Mouse (Mus musculus) T-helper 17 cell (primary cell): Measurements from ENCODE around the gene Dab1.

Experiments
- in situ Hi-C, 2 experiments: fragments of 300-600 bp; cut with MboI, MseI; formaldehyde crosslinking; loops; 1 replicate in 1 of 2; 2 replicates in 1 of 2; pipeline ENCODE4 v1.15.1; 2025; ENCODE audit warnings: high pct_unique_total_duplicates in 2 of 2

The Dab1 gene

GRCm38 (mm10) chr4:104570523-104570922, 951.4 kb downstream of the Dab1 start:
- in situ Hi-C loops: no loop called here

GRCm38 (mm10) chr4:104572440-104572839, 953.3 kb downstream of the Dab1 start:
- in situ Hi-C loops: no loop called here

DNA sequence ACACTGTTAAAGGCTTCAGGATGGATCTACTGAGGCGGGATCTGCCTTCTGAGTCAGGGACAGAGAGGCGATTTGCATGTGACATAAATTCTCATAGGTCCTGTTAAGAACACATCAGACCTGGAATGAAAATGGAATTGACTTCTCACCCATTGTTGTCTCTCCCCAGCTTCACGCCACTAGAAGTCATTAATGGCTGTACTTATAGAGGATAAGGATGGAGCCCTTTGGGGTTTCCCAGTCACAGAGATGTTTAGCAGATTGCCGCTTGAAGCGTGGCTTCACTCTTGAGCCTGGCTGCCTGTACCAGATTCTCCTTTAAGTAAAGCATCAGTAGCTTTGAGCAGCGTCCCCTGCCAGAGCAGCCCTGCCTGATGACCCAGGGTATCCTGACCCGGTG, 954.3 kb downstream of the Dab1 start:
- in situ Hi-C loops: no loop called here

DNA sequence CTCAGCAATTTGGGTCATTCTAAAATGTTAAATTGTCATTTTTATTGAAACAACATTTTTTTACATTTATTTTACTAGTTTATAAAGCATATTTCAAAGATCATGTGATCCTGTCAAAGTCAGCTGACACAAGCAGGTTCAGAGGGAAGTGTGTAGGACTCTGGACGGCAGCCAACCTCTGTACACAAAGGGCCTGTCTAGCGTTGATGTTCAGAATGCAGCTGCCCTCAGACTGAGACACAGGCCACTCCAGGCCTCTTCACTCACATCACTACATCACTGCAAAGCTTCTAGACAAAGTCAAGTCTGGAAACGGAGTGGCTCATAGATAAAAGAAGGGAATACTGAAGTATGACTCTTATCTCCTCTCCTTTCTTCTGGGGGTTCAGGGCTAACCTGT, 959.2 kb downstream of the Dab1 start:
- in situ Hi-C loops: no loop called here

- in situ Hi-C loops: no loop called here
Observed at GRCm38 (mm10) chr4:104579946-104580544, 960.9 kb downstream of the Dab1 start.

- in situ Hi-C loops: no loop called here
Observed at GRCm38 (mm10) chr4:104582726-104583125, 963.6 kb downstream of the Dab1 start.

DNA sequence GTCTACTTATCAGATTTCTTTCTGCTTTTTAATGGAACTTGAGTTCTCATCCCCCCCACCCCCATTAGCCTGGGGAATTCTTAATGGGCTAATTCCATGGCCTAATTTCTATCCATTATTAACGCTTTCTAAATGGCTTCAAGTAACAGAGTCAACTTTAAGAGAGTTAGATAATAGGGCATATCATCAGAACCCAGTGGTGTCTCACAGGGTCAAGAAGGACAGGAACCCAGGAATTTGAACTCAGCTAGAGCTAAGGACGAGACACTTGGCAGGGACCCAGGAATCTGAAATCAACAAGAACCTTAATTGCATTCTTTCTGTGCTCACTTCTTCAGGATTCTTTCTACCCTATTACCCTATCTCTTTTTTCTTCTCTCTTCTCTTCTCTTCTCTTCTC, 968.7 kb downstream of the Dab1 start:
- in situ Hi-C loops: no loop called here

- in situ Hi-C loops: no loop called here
Observed at GRCm38 (mm10) chr4:104596936-104597335, 977.8 kb downstream of the Dab1 start.

DNA sequence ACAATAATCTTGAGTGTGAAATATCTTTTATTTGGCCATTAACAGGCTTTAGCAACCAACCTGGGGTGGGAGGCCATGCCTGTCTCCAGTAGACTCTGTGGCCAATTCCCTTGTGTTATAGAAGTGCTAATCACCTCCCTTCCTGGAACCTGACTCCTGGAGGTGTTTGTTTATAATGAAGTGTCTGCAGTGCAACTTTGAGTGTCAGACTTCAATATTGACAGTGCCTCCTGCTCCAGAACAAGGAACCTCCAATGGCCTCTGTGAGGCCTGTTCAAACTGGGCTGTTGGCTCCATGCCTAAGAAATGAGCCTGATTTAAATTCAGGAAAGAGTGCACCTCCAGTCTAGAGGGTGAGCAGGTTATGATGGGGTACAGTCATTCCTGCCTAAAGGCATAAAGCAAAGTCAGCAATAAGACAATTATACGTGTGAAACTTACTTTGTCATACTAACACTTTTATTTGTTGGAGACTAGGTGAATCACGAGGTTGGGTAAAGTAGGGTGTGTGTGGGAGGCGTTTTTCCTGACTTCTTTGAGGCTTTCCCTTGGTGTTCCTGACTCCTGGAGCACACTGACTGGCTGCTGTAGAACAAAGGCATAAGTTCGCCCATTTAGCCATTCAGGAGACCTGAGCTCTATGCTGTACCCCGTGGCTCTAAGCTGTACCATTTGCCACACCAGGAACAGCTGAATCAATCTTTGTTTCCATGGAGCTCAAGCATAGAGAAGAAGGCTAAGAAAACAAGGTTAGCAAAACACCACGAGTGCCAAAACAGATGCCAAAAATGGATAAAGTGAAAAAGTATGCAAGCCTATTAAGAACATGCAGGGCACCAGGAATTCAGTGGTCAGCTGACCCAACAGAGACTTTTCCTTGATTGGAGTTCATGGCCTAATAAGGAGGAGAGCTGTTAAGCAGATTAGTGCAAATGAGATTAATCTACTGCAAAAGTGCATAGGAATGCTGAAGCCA, 978.6 kb downstream of the Dab1 start:
- in situ Hi-C loops: no loop called here

DNA sequence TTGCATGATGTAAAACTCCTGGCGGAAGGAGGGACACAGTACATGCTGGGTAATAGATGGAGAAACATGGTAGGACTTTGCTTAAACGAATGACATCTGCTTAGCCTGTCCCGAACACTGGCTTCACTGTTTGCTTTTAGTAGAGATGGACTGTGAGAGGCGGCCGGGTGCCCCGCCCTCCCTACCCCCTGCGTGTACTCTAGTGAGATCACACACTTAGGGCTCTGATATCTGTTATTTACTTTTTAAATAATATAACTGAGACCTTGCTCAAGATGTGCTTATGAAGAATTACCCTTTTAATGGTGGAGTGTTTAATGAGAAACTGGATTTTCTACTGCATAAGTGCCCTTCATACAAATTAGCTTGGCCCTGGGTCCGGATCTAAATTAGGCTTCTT, 983.6 kb downstream of the Dab1 start:
- in situ Hi-C loops: no loop called here

DNA sequence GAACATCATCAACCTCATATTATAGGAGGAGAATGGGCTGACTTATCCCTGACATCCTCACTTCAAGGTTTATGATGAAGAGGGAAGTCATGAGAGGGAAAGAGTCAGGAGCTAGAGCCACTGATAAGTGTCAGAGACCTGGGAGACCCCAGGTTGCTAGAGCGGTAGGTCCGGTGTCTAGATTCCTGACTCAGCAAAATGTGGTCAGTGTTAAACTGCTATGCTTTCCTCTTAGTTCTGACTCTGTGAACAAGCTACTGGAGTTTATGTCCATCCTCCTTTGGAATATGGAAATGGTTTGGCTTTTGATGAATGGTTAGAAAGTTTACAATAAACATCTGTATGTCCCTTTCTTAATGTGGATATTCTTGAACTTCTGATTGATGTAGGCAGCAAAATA, 985.1 kb downstream of the Dab1 start:
- in situ Hi-C loops: no loop called here

GRCm38 (mm10) chr4:104606881-104607280, 987.7 kb downstream of the Dab1 start:
- in situ Hi-C loops: no loop called here

- in situ Hi-C loops: no loop called here
Observed at GRCm38 (mm10) chr4:104607636-104608035, 988.5 kb downstream of the Dab1 start.

- in situ Hi-C loops: no loop called here
Observed at GRCm38 (mm10) chr4:104619452-104619851, 1000.3 kb downstream of the Dab1 start.

- in situ Hi-C loops: loop anchor here in 1 of 2 experiments (5.0 kb wide), 1 partner anchor 963 kb away; no protein-coding TSS in a partner anchor
Observed at GRCm38 (mm10) chr4:104625316-104625715, 1006.2 kb downstream of the Dab1 start.

DNA sequence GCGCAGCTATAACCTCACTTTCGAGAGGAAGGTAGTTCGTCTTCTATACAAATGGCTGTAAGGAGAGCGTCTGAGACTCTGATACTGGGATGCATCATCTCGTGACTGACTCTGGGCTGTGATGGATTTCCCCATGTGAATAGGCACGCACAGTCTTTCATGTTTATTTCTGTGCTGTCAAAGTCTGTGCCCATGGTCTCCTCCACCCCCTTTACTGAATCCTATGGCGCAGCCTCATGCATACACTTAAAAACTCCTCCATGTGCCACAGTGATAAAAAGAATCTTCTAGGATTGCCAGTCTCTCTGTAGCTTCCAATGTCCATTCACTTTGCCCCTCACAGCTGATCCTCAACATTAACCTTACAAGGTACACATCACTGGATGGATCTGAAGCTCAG, 1009.5 kb downstream of the Dab1 start:
- in situ Hi-C loops: loop anchor here in 1 of 2 experiments (5.0 kb wide), 1 partner anchor 966 kb away; no protein-coding TSS in a partner anchor

- in situ Hi-C loops: no loop called here
Observed at GRCm38 (mm10) chr4:104637016-104637415, 1017.9 kb downstream of the Dab1 start.

GRCm38 (mm10) chr4:104640617-104641016, 1021.5 kb downstream of the Dab1 start:
- in situ Hi-C loops: no loop called here

DNA sequence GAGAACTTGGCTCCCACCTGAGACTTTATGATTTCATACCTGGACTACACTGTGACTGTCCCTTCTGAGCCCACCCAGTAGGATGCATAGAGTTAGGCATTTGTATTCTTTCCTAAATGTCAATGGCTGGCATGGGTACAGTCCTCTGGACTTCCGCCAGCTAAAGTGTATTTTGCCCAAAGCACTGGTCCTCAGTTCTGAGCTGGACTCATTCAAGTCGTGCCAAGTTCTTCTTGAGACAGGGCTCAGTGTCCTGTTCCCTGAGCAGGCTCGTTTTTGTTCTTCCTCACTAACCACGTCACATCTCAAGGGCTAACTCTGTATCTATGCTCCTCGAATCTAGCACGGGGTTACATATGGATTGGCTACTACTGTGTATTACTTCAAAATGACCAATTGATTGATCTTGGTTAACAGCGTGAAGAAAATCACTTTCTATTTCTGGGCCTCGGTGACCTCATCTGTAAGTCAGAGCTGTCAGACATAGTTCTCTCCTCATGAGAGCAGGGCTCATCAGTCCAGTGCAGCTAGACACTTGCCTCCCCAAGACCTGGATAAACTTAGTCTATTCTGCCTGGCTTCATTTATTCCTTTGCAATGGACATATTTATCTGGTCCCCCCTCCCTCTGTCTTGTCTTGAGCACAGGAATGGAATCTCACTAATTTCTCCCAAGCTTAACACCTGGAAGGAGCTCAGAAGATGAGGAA, 1023.8 kb downstream of the Dab1 start:
- in situ Hi-C loops: no loop called here

- in situ Hi-C loops: no loop called here
Observed at GRCm38 (mm10) chr4:104643534-104644356, 1024.6 kb downstream of the Dab1 start.

GRCm38 (mm10) chr4:104644357-104644630, 1025.1 kb downstream of the Dab1 start:
- in situ Hi-C loops: no loop called here
